Mouse (Mus musculus): ENCODE measurements at regions not wholly inside any gene's neighbourhood (a gene's known extent, or its start where the extent isn't known, plus 50 kb on each side); places are given as distances from the start of the nearest gene placed in this dataset.

GRCm38 (mm10) chr14:98520966-98521365 is 351.4 kb upstream of the Dach1 start:
- 74% methylated on average over 3 of the region's 3 CpGs for WGBS

GRCm38 (mm10) chr14:98505321-98505720 is 335.8 kb upstream of the Dach1 start:
- H3K4me1 ChIP-seq (ENCODE audit: control insufficient read depth, insufficient read depth, low read length) = no peaks in the 10 kb centered on the region
- no peak overlapping the region for H3K4me3 ChIP-seq (replicated peaks; ENCODE audit: extremely low read depth, low read depth, low read length)
- TF ChIP-seq POLR2A (IDR thresholded peaks at IDR 0.05; ENCODE audit: borderline replicate concordance, extremely low read depth, low read depth, low read length) (no peak), CTCF (IDR thresholded peaks at IDR 0.05; ENCODE audit: insufficient read depth, low read length) (no peak)
- WGBS = 51% methylated on average over 6 of the region's 6 CpGs
- no peak for DNase-seq

More at GRCm38 (mm10) chr14:98520966-98521365, 351.4 kb upstream of the Dach1 start:
- no peak for TF ChIP-seq CTCF (IDR thresholded peaks at IDR 0.05; ENCODE audit: insufficient read depth, low read length)
- Histone ChIP-seq H3K4me1 (ENCODE audit: control insufficient read depth, insufficient read depth, low read length) (no peaks in the 10 kb centered on the region), H3K4me3 (replicated peaks; ENCODE audit: extremely low read depth, low read depth, low read length) (no peak overlapping the region)
- DNase-seq = no peak

- H3K4me1 ChIP-seq (ENCODE audit: control insufficient read depth, insufficient read depth, low read length) = no peaks in the 10 kb centered on the region
- 68% methylated on average over 8 of the region's 8 CpGs for WGBS
- TF ChIP-seq CTCF (IDR thresholded peaks at IDR 0.05; ENCODE audit: insufficient read depth, low read length) (no peak), POLR2A (IDR thresholded peaks at IDR 0.05; ENCODE audit: borderline replicate concordance, extremely low read depth, low read depth, low read length) (no peak)
- no peak overlapping the region for H3K4me3 ChIP-seq (replicated peaks; ENCODE audit: extremely low read depth, low read depth, low read length)
- DNase-seq = no peak
These were observed 307.9 kb upstream of the Dach1 start for GRCm38 (mm10) chr14:98477416-98477815.

- Histone ChIP-seq H3K4me1 (ENCODE audit: control insufficient read depth, insufficient read depth, low read length) (no peaks in the 10 kb centered on the region), H3K4me3 (replicated peaks; ENCODE audit: extremely low read depth, low read depth, low read length) (no peak overlapping the region)
- no peak for TF ChIP-seq POLR2A (IDR thresholded peaks at IDR 0.05; ENCODE audit: borderline replicate concordance, extremely low read depth, low read depth, low read length)
- TF ChIP-seq CTCF (IDR thresholded peaks at IDR 0.05; ENCODE audit: insufficient read depth, low read length) = no peak
- 51% methylated on average over 5 of the region's 5 CpGs for WGBS
- no peak for DNase-seq
These were observed 302.4 kb upstream of the Dach1 start for GRCm38 (mm10) chr14:98471803-98472509.

GRCm38 (mm10) chr14:98454461-98454860 is 284.9 kb upstream of the Dach1 start:
- TF ChIP-seq POLR2A (IDR thresholded peaks at IDR 0.05; ENCODE audit: borderline replicate concordance, extremely low read depth, low read depth, low read length) (no peak), CTCF (IDR thresholded peaks at IDR 0.05; ENCODE audit: insufficient read depth, low read length) (no peak)
- H3K4me3 ChIP-seq (replicated peaks; ENCODE audit: extremely low read depth, low read depth, low read length) = no peak overlapping the region
- no peaks in the 10 kb centered on the region for H3K4me1 ChIP-seq (ENCODE audit: control insufficient read depth, insufficient read depth, low read length)
- 69% methylated on average over 1 of the region's 1 CpGs for WGBS
- DNase-seq = no peak

GRCm38 (mm10) chr14:98452191-98452590 is 282.6 kb upstream of the Dach1 start:
- no peak overlapping the region for H3K4me3 ChIP-seq (replicated peaks; ENCODE audit: extremely low read depth, low read depth, low read length)
- TF ChIP-seq POLR2A (IDR thresholded peaks at IDR 0.05; ENCODE audit: borderline replicate concordance, extremely low read depth, low read depth, low read length) (no peak), CTCF (IDR thresholded peaks at IDR 0.05; ENCODE audit: insufficient read depth, low read length) (no peak)
- DNase-seq = no peak
- WGBS = 75% methylated on average over 6 of the region's 6 CpGs
- no peaks in the 10 kb centered on the region for H3K4me1 ChIP-seq (ENCODE audit: control insufficient read depth, insufficient read depth, low read length)

- 86% methylated on average over 5 of the region's 5 CpGs for WGBS
- H3K4me3 ChIP-seq (replicated peaks; ENCODE audit: extremely low read depth, low read depth, low read length) = no peak overlapping the region
- TF ChIP-seq POLR2A (IDR thresholded peaks at IDR 0.05; ENCODE audit: borderline replicate concordance, extremely low read depth, low read depth, low read length) = no peak
- TF ChIP-seq CTCF (IDR thresholded peaks at IDR 0.05; ENCODE audit: insufficient read depth, low read length) = no peak
- no peaks in the 10 kb centered on the region for H3K4me1 ChIP-seq (ENCODE audit: control insufficient read depth, insufficient read depth, low read length)
- DNase-seq = no peak
These were observed 280.0 kb upstream of the Dach1 start for GRCm38 (mm10) chr14:98449568-98449967.

GRCm38 (mm10) chr14:98442411-98442810 is 272.8 kb upstream of the Dach1 start:
- no peak overlapping the region for H3K4me3 ChIP-seq (replicated peaks; ENCODE audit: extremely low read depth, low read depth, low read length)
- 71% methylated on average over 3 of the region's 3 CpGs for WGBS
- DNase-seq = no peak

GRCm38 (mm10) chr14:98441954-98442353 is 272.4 kb upstream of the Dach1 start:
- TF ChIP-seq POLR2A (IDR thresholded peaks at IDR 0.05; ENCODE audit: borderline replicate concordance, extremely low read depth, low read depth, low read length) (no peak), CTCF (IDR thresholded peaks at IDR 0.05; ENCODE audit: insufficient read depth, low read length) (no peak)
- Histone ChIP-seq H3K4me3 (replicated peaks; ENCODE audit: extremely low read depth, low read depth, low read length) (no peak overlapping the region), H3K4me1 (ENCODE audit: control insufficient read depth, insufficient read depth, low read length) (no peaks in the 10 kb centered on the region)
- no peak for DNase-seq
- 48% methylated on average over 2 of the region's 2 CpGs for WGBS

More at GRCm38 (mm10) chr14:98442411-98442810, 272.8 kb upstream of the Dach1 start:
- TF ChIP-seq CTCF (IDR thresholded peaks at IDR 0.05; ENCODE audit: insufficient read depth, low read length) (no peak), POLR2A (IDR thresholded peaks at IDR 0.05; ENCODE audit: borderline replicate concordance, extremely low read depth, low read depth, low read length) (no peak)
- H3K4me1 ChIP-seq (ENCODE audit: control insufficient read depth, insufficient read depth, low read length) = no peaks in the 10 kb centered on the region

GRCm38 (mm10) chr14:98431959-98432358 is 262.4 kb upstream of the Dach1 start:
- TF ChIP-seq POLR2A (IDR thresholded peaks at IDR 0.05; ENCODE audit: borderline replicate concordance, extremely low read depth, low read depth, low read length) = no peak
- TF ChIP-seq CTCF (IDR thresholded peaks at IDR 0.05; ENCODE audit: insufficient read depth, low read length) = no peak
- Histone ChIP-seq H3K4me3 (replicated peaks; ENCODE audit: extremely low read depth, low read depth, low read length) (no peak overlapping the region), H3K4me1 (ENCODE audit: control insufficient read depth, insufficient read depth, low read length) (no peaks in the 10 kb centered on the region; the same call in 1 of the 2 replicates)
- WGBS = 31% methylated on average over 11 of the region's 11 CpGs
- no peak for DNase-seq
